In the genomic region with DNA sequence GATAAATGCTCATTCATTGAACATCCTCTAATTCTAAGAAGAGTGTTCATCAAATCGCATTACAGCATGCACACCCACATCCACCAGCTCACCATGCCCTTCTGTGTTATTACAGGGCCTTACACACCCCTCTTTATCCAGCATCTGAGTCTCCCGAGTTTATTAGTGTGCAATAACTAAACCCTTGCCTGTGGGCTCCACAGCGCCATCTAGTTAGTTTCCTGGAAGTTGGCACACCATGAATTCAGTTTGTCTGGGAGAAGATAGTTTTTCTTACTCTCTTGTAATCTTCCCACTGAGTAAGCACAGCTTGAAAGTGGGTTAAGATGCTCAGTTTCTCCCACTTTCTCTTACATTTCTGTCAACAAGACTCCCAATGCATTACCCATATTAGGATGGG, we compare ENCODE assay signal across 10 mouse cellular contexts.
DNase-seq lines count a peak whose midpoint lies in the region; ATAC-seq and TF ChIP-seq lines count a peak whose summit lies in the region.
"Had no signal": no experiment of that assay in that cellular context is flagged by ENCODE, and none has a peak within 500 bp of the region (broad histone marks: within the 10 kb centered on the region; RNA-seq: fewer than 3 reads in every experiment).

No protein-coding gene starts in this region.

- no peak; the same call in 1 of the 2 replicates for TF ChIP-seq RAD21 in CH12.LX (IDR thresholded peaks at IDR 0.05; ENCODE audit: low read depth, low read length)

- DNase-seq in kidney, adult 2 months: no peak
- no peak for DNase-seq in kidney, postnatal 14 days
- DNase-seq in 3T3-L1 (ENCODE audit: low read depth, low spot score) (peak; percentile 4), CH12.LX (ENCODE audit: extremely low read depth) (peak; percentile 24)
- peak; percentile 10 for DNase-seq in c-Kit-positive CD71-negative TER-119-negative erythroid progenitor cells, embryonic 14.5 days (ENCODE audit: low read depth)
- no peak for DNase-seq in left cerebral cortex, postnatal 36 days (ENCODE audit: low spot score in 2 of 2)
- no peak for DNase-seq in T-cell, adult 2 months (ENCODE audit: low spot score)

- no peak for ATAC-seq in activated CD4-positive, CD25-positive, alpha-beta regulatory T cell, adult 4 months

- no peak for TF ChIP-seq POLR2A in kidney, adult 2 months (IDR thresholded peaks at IDR 0.05; ENCODE audit: low read depth, low read length)
- TF ChIP-seq POLR2A in CH12.LX (IDR thresholded peaks at IDR 0.05; ENCODE audit: low read depth, low read length): no peak

- no peak overlapping the region for H3K9ac ChIP-seq in CH12.LX (ENCODE audit: insufficient read depth, low read depth)
- H3K9ac ChIP-seq: hindbrain, embryonic 15.5 days; stomach, embryonic 15.5 days had no signal

- in situ Hi-C loops in CH12.LX (cut with MboI; ENCODE audit: low pct_ligation_motif_present, low pct_unique_long_range_greater_than_20kb, low sequenced_read_pairs): no loop called here

- intact Hi-C loops in left cerebral cortex, postnatal 36 days (cut with DNase I): no loop called here

- H3K9me3 ChIP-seq in CH12.LX (replicated peaks; ENCODE audit: low read length): no peaks in the 10 kb centered on the region
- H3K9me3 ChIP-seq: hindbrain, embryonic 15.5 days; stomach, embryonic 15.5 days had no signal

- no peaks in the 10 kb centered on the region for H3K36me3 ChIP-seq in kidney, adult 2 months (ENCODE audit: control insufficient read depth, insufficient read depth, low read length)
- no peaks in the 10 kb centered on the region for H3K36me3 ChIP-seq in CH12.LX (replicated peaks in 1 of 2; ENCODE audit: control insufficient read depth in 1 of 2, insufficient read depth in 1 of 2, low read length in 1 of 2)
- H3K36me3 ChIP-seq: hindbrain, embryonic 15.5 days; stomach, embryonic 15.5 days had no signal

- WGBS in kidney, adult 2 months: 54% methylated on average over 3 of the region's 3 CpGs

- TF ChIP-seq CTCF in kidney, adult 2 months (conservative IDR thresholded peaks at IDR 0.05; ENCODE audit: insufficient read depth, insufficient read length, low read depth, low read length): peak; percentile 30; the same call in 1 of the 2 replicates
- peak; percentile 54 to 63; a peak in 3 of 4 replicates for TF ChIP-seq CTCF in CH12.LX (conservative IDR thresholded peaks at IDR 0.05 in 1 of 2, IDR thresholded peaks at IDR 0.05 in 1 of 2; ENCODE audit: low read depth in 2 of 2, low read length in 2 of 2)

- no peaks in the 10 kb centered on the region for H3K79me2 ChIP-seq in CH12.LX (replicated peaks; ENCODE audit: control insufficient read depth, extremely low read depth, insufficient read depth, poor library complexity, severe bottlenecking)

- H3K4me2 ChIP-seq in CH12.LX (ENCODE audit: insufficient read depth, low read depth, poor library complexity, severe bottlenecking): no peak overlapping the region
- H3K4me2 ChIP-seq: hindbrain, embryonic 15.5 days; stomach, embryonic 15.5 days had no signal

- H3K27me3 ChIP-seq in kidney, adult 2 months (replicated peaks; ENCODE audit: control insufficient read depth, insufficient read depth, low read length): no peaks in the 10 kb centered on the region
- no peaks in the 10 kb centered on the region for H3K27me3 ChIP-seq in CH12.LX (replicated peaks)
- H3K27me3 ChIP-seq: hindbrain, embryonic 15.5 days; stomach, embryonic 15.5 days had no signal

- no peak overlapping the region for H3K4me3 ChIP-seq in kidney, adult 2 months (ENCODE audit: insufficient read depth, low read depth, low read length)
- no peak overlapping the region for H3K4me3 ChIP-seq in CH12.LX (replicated peaks in 1 of 3; ENCODE audit: low read depth in 2 of 3, low read length in 2 of 3, poor library complexity in 1 of 3)
- H3K4me3 ChIP-seq: hindbrain, embryonic 15.5 days; stomach, embryonic 15.5 days had no signal

- no peaks in the 10 kb centered on the region for H3K4me1 ChIP-seq in kidney, adult 2 months (ENCODE audit: control insufficient read depth, insufficient read depth, low read length)
- H3K4me1 ChIP-seq in CH12.LX (ENCODE audit: control insufficient read depth in 1 of 2, insufficient read depth in 2 of 2): no peaks in the 10 kb centered on the region
- H3K4me1 ChIP-seq: hindbrain, embryonic 15.5 days; stomach, embryonic 15.5 days had no signal

- TF ChIP-seq EP300 in CH12.LX (IDR thresholded peaks at IDR 0.05; ENCODE audit: low read length): no peak

- dilution Hi-C loops in CH12.LX (cut with MboI; ENCODE audit: extremely low pct_ligation_motif_present, extremely low pct_unique_long_range_greater_than_20kb, low sequenced_read_pairs): no loop called here

- no peak overlapping the region for H3K27ac ChIP-seq in kidney, adult 2 months (ENCODE audit: insufficient read depth, low read depth, low read length)
- H3K27ac ChIP-seq in CH12.LX (ENCODE audit: insufficient read depth, low read depth): no peak overlapping the region
- H3K27ac ChIP-seq: hindbrain, embryonic 15.5 days; stomach, embryonic 15.5 days had no signal

TF ChIP-seq in CH12.LX, 34 proteins besides CTCF, POLR2A, EP300 and RAD21:
- TF ChIP-seq ZMIZ1 (IDR thresholded peaks at IDR 0.05; ENCODE audit: low read depth, low read length): no peak
- TF ChIP-seq JUN (IDR thresholded peaks at IDR 0.05; ENCODE audit: insufficient read depth, low read depth, low read length): no peak
- TF ChIP-seq E2F4 (IDR thresholded peaks at IDR 0.05; ENCODE audit: insufficient replicate concordance, low read depth, low read length): no peak
- no peak for TF ChIP-seq IRF4 (IDR thresholded peaks at IDR 0.05; ENCODE audit: low read depth, low read length)
- TF ChIP-seq ZC3H11A (IDR thresholded peaks at IDR 0.05; ENCODE audit: low read depth, low read length): no peak
- TF ChIP-seq BHLHE40 (IDR thresholded peaks at IDR 0.05; ENCODE audit: low read depth, low read length): no peak
- TF ChIP-seq KAT2A (IDR thresholded peaks at IDR 0.05; ENCODE audit: insufficient replicate concordance, low read length): no peak
- no peak for TF ChIP-seq GABPA (IDR thresholded peaks at IDR 0.05; ENCODE audit: insufficient replicate concordance, low read depth, low read length)
- no peak for TF ChIP-seq UBTF (IDR thresholded peaks at IDR 0.05; ENCODE audit: low read depth, low read length)
- no peak for TF ChIP-seq USF1 (IDR thresholded peaks at IDR 0.05; ENCODE audit: low read depth, low read length)
- no peak for TF ChIP-seq JUND (conservative IDR thresholded peaks at IDR 0.05; ENCODE audit: low read depth, low read length)
- no peak for TF ChIP-seq SMC3 (IDR thresholded peaks at IDR 0.05; ENCODE audit: low read depth, low read length)
- TF ChIP-seq PAX5 (IDR thresholded peaks at IDR 0.05; ENCODE audit: low read length): no peak
- TF ChIP-seq ZNF384 (IDR thresholded peaks at IDR 0.05; ENCODE audit: low read depth, low read length): no peak
- no peak for TF ChIP-seq CHD1 (IDR thresholded peaks at IDR 0.05; ENCODE audit: low read depth, low read length)
- no peak for TF ChIP-seq MAX (IDR thresholded peaks at IDR 0.05; ENCODE audit: low read length)
- TF ChIP-seq ZKSCAN1 (IDR thresholded peaks at IDR 0.05; ENCODE audit: borderline replicate concordance, low read depth, low read length): no peak
- TF ChIP-seq SIN3A (IDR thresholded peaks at IDR 0.05; ENCODE audit: low read length): no peak
- TF ChIP-seq RCOR1 (conservative IDR thresholded peaks at IDR 0.05; ENCODE audit: low read depth, low read length): no peak

Comparison
In these comparisons a context has a peak if more than half of its experiments do, and no peak if none do; other contexts are left out.
1. DNase-seq: peak in 3T3-L1 (single experiment), CH12.LX (single experiment) and c-Kit-positive CD71-negative TER-119-negative erythroid progenitor cells, embryonic 14.5 days (single experiment); none in kidney, adult 2 months (single experiment), kidney, postnatal 14 days (single experiment), left cerebral cortex, postnatal 36 days (0 of 2) and T-cell, adult 2 months (single experiment).